Mouse (Mus musculus): Measurements from ENCODE around the gene Irf5. TPM values are rescaled to one million over a fixed set of nuclear protein-coding genes. Genes with fewer than 3 reads are reported as not detected.

Gene Irf5
- polyA plus RNA-seq, 1 experiment from 2014 or later, result 0.45 TPM

DNA sequence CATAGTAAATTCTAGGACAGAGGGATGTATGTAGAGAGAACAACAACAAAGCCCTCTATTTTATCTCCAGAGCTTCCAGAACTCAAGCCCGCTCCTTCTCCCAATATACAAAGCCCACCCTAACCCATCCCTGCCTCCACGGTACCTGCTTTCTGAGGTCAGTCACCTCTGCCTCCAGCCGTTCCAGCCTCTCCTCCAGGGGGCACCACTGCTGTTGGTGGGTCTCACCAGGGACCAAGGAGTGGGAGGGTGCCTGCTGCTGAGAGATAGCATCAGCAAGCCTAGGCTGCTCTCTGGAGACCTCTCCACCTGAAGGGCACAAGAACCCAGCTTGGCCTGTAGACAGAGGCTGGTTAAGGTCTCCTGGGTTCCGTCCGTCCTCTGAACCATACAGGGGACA, 20.9 kb upstream of the Irf5 start:
- peaks cover 17% of the 10 kb centered on the region for H3K27me3 ChIP-seq
- ATAC-seq (no peak), DNase-seq (ENCODE audit: low read depth, low spot score) (no peak)
- CTCF ChIA-PET, result no interaction called here
- POLR2A ChIA-PET, result no interaction called here
- in situ Hi-C loops (cut with MboI; ENCODE audit: low pct_unique_long_range_greater_than_20kb), result no loop called here
- TF ChIP-seq CTCF (IDR thresholded peaks at IDR 0.05), result no peak

DNA sequence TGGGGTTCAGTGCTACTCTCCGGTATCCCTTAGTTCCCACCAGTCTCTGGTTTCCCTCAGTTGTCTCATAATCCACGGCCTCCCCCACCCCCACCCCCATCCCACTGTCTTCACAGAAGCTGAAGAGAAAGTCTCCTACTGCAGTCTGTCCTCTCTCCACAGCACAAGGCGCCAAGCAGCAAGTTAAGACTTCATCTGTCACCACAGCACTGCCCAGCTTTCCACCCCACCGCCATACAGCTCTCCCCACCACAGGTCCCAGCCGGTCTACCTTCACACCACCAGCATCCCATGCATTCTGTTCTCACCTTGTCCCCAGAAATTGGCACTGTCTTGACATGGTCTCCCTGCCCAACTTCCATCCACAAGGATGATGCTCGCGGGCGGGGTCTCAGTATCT, 19.6 kb upstream of the Irf5 start:
- POLR2A ChIA-PET, result no interaction called here
- TF ChIP-seq CTCF (IDR thresholded peaks at IDR 0.05), result no peak
- peaks cover 17% of the 10 kb centered on the region for H3K27me3 ChIP-seq
- ATAC-seq, result no peak
- in situ Hi-C loops (cut with MboI; ENCODE audit: low pct_unique_long_range_greater_than_20kb), result no loop called here
- no peak for DNase-seq (ENCODE audit: low read depth, low spot score)
- CTCF ChIA-PET, result no interaction called here

DNA sequence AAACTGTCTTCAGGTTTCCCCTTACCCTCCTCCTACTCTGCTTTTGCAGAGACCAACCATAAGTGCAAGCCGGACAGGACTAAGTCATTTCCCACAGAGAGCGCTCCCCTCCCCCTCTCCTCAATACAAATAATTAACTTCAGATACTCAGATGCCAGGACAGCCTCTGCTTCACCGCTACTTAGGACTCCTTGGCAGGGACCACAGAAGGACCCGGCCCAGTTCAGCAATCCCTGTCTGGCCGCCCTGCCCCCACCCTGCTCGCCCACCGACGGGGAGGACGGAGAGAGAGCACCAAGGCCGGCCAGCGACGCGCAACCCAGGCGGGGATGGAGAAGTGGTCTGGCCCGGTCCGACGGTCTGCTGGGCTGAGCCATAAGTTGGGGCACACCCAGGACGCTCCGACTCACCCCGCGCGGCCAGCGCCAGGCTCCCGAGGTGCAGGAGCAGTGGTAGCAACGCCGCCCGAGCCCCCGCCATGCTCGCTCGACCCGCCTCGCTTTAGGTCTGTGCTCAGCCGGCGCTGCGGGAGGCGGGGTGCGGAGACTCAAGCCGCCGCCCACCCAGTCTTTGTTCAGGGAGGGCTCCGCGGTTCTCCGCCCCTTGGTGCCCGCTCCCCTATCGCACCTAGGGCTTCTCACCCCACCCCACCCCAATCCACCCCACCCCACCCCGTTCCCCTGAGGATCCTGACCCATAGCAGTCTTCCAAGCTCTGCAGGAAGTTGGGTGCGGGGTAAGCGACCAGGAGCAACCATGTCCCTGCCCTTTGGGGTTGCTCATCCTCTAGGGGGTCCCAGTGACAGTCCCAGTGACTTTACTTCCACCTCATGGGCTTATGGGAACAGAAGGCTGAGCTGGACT, 18.7 kb upstream of the Irf5 start, which contains the start of gene Kcp:
Kcp (minus strand) TSS at position 506 of the 863 bp plus-strand sequence.
- H3K27me3 ChIP-seq, result peaks cover 17% of the 10 kb centered on the region
- ChIA-PET CTCF (no interaction called here), POLR2A (no interaction called here)
- no peak for ATAC-seq
- no peak for DNase-seq (ENCODE audit: low read depth, low spot score)
- in situ Hi-C loops (cut with MboI; ENCODE audit: low pct_unique_long_range_greater_than_20kb), result no loop called here
- TF ChIP-seq CTCF (IDR thresholded peaks at IDR 0.05), result no peak

DNA sequence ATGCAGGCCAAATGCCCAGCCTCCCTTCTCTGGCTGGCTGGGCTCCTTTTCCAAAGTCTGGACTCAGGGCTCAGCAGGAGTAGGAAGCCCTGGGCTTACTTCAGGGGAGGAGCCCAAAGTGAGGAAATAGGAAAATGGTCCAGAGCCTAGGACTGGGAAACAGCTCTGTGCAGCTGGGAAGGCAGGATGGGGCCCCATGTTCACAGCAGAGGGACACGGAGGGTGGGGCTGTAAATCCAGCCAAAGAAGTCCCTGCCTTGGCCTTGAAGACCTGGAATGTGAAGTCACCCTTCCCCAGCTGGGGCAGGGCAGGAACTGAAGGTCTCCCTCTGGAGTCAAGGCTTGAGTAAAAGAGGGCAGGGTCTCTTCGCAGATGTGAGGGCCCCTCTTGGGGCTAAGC, 17.3 kb upstream of the Irf5 start:
- ChIA-PET POLR2A (no interaction called here), CTCF (no interaction called here)
- DNase-seq (ENCODE audit: low read depth, low spot score) (no peak), ATAC-seq (no peak)
- TF ChIP-seq CTCF (IDR thresholded peaks at IDR 0.05), result no peak
- H3K27me3 ChIP-seq, result peaks cover 16% of the 10 kb centered on the region
- in situ Hi-C loops (cut with MboI; ENCODE audit: low pct_unique_long_range_greater_than_20kb), result no loop called here

DNA sequence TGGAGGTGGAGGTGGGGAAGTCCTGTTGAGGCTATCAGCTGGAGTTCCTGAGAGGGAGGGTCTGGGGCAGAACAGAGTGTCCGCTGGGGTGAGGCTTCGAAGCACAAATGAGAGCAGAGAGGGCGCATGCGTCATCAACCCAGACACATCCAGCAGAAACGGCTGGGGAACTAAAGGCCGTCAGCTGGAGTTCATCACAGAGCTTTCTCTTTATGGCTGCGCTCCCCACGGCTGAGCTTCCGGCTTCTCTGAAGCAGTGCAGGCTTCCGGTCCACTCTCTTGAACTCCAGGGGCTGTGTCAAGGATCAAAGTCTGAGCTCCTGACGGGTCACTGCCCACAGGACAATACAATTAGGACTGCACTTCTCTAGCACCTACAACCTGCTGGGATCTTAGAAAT, 13.1 kb upstream of the Irf5 start:
- no peak for TF ChIP-seq CTCF (IDR thresholded peaks at IDR 0.05)
- ATAC-seq, result no peak
- DNase-seq (ENCODE audit: low read depth, low spot score), result no peak
- in situ Hi-C loops (cut with MboI; ENCODE audit: low pct_unique_long_range_greater_than_20kb), result no loop called here
- CTCF ChIA-PET, result interaction anchor here (2.2 kb wide), 1 partner anchor 135 kb away, joined by 6 read pairs; no protein-coding TSS in a partner anchor
- no peaks in the 10 kb centered on the region for H3K27me3 ChIP-seq
- POLR2A ChIA-PET, result no interaction called here

DNA sequence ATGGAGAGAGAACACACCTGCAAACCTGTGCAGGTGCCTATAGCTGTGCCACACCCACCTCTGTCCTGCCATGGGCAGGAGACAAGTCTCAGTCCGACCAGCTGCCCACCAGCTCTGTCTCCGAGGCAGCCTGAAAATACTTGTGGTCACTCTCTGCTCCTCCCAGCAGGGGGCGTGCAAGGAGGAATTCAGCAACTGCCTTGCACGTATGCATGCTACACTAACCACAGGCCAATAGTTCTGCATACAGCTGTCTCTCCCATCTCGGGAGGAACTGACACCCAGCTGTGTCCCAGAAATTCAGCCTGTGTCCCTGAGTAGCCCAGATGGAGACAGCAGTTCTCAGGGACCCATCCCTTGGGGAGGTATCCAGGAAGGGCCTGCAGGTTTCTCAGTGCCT, 9.3 kb upstream of the Irf5 start:
- CTCF ChIA-PET, result interaction anchor here (0.8 to 2.1 kb wide), 13 partner anchors 13 to 429 kb away, joined by 3 to 8 read pairs (median 3); no protein-coding TSS in a partner anchor
- TF ChIP-seq CTCF (IDR thresholded peaks at IDR 0.05), result peak; percentile 88
- in situ Hi-C loops (cut with MboI; ENCODE audit: low pct_unique_long_range_greater_than_20kb), result loop anchor here (5.0 kb wide), 1 partner anchor 135 kb away; no protein-coding TSS in a partner anchor
- ATAC-seq (no peak), DNase-seq (ENCODE audit: low read depth, low spot score) (peak; percentile 2)
- POLR2A ChIA-PET, result no interaction called here
- H3K27me3 ChIP-seq, result no peaks in the 10 kb centered on the region

DNA sequence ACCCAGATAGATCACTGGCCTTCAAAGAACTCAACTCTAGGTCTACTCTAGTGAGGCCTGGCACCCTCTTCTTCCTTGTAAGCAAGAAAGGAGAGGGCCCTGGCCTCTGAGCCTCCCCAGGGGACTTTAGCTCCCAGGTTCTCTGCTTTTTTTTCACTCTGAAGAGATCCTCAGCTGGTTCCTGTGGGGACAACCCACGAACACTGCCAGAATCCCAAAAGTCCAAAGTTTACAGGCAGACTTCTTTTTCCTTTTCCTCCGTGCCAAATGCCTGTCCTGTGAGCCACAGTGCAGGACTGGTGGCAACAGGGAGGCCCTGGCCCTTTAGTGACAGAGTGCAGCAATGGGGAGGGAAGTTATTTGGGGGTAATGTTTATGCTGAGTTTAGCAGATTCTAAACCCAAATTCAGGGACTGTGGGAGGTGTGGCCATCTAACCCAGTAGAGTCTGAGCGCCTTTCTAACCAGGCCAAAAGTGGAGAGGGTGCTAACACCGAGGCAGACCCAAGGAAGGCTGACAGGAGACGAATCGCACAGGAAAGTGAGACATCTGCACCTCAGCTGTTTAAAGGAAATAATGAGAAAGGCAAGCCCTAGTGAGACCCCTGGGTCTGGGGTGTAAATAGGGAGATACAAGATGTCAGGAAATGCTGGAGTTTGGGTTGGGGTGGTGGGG, 3.7 kb upstream of the Irf5 start:
- TF ChIP-seq CTCF (IDR thresholded peaks at IDR 0.05), result no peak
- POLR2A ChIA-PET, result no interaction called here
- in situ Hi-C loops (cut with MboI; ENCODE audit: low pct_unique_long_range_greater_than_20kb), result no loop called here

DNA sequence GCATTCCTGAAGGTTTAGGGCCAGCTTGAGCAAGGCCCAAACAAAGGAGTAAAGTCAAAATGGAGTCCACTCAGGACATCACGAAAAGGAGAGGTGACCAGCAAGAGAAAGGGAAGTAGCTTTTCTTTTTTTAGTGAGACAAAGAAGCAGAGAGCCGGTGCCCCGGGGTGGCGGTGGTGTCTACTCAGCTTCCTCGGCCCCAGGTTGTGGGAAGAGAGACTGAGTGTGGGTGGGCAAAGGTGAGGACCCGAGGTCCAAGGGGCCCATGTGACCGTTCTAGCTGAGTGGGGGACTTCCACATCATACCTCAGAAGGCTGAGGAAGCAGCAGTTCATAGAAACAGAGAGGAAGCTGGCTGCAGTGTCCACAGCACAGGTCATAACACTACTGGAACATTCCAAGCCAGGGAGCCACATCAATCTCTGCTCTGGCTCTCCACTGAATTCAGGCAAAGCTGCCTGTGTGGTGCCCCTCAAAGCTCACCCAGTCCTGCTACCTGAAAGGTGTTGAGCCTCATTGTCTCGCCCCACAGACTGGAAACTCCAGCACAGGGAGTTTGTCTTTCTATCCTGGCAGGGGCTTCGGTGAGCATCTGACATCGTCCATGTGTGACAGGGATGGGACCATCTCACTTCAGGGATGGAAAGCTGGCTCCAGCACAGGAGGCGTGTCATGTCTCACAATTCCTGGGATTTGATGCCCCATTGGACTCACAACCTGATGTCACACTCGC, 3.0 kb upstream of the Irf5 start:
- no peak for ATAC-seq
- TF ChIP-seq CTCF (IDR thresholded peaks at IDR 0.05), result no peak
- in situ Hi-C loops (cut with MboI; ENCODE audit: low pct_unique_long_range_greater_than_20kb), result no loop called here
- no peak for DNase-seq (ENCODE audit: low read depth, low spot score)
- peaks cover 6% of the 10 kb centered on the region for H3K27me3 ChIP-seq
- POLR2A ChIA-PET, result no interaction called here
- CTCF ChIA-PET, result interaction anchor here (1.5 kb wide), 1 partner anchor 12 kb away, joined by 6 read pairs; no protein-coding TSS in a partner anchor

More for the DNA sequence above, 3.7 kb upstream of the Irf5 start:
- CTCF ChIA-PET, result interaction anchor here (1.5 kb wide), 1 partner anchor 13 kb away, joined by 6 read pairs; no protein-coding TSS in a partner anchor
- no peak for DNase-seq (ENCODE audit: low read depth, low spot score)
- ATAC-seq, result no peak
- peaks cover 6% of the 10 kb centered on the region for H3K27me3 ChIP-seq

DNA sequence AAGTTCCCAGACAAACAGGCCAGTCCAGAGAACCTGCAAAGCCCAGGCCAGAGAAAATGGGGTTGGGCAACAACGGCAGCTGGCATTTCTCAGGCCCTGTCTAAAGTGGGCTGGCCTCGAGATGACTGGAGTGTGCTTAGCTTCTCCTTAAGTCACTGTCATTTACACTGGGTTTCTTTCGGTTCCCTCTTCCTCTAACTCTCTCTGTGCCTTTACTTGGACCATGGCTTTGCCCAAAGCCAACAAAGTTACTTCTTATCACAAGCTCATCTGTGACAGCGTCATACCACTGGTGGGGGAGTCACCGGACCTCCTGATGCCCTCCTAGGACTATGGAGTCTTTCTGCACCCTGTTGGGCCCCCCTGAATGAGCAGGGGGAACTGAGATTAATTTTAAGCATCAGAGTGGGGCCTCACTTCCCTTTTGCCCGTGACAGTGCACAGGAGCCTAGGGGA, 2.4 kb upstream of the Irf5 start:
- POLR2A ChIA-PET, result no interaction called here
- TF ChIP-seq CTCF (IDR thresholded peaks at IDR 0.05), result no peak
- in situ Hi-C loops (cut with MboI; ENCODE audit: low pct_unique_long_range_greater_than_20kb), result no loop called here
- CTCF ChIA-PET, result no interaction called here
- H3K27me3 ChIP-seq, result peaks cover 6% of the 10 kb centered on the region
- ATAC-seq, result peak; percentile 17
- no peak for DNase-seq (ENCODE audit: low read depth, low spot score)

DNA sequence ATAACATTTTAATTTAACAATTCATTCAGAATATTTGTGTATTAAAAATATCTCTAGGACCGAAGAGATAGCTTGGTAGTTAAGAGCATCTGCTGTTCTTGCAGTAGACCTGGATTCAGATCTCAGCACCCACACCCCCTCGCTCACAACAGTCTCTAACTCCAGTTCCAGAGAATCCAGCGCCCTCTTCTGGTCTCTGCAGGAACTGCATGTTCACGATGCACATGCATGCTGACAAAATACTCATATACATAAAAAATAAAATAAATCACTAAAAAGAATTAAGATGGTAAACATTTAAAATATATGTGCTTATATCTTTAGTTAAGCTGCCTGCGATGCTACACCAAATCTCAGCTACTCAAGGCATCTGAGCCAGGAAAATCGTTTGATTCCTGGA, 1.2 kb upstream of the Irf5 start:
- ChIA-PET POLR2A (no interaction called here), CTCF (interaction anchor here (0.8 to 1.5 kb wide), 4 partner anchors 11 to 82 kb away, joined by 3 to 4 read pairs (median 3); no protein-coding TSS in a partner anchor)
- DNase-seq (ENCODE audit: low read depth, low spot score) (no peak), ATAC-seq (no peak)
- no peak for TF ChIP-seq CTCF (IDR thresholded peaks at IDR 0.05)
- peaks cover 6% of the 10 kb centered on the region for H3K27me3 ChIP-seq
- in situ Hi-C loops (cut with MboI; ENCODE audit: low pct_unique_long_range_greater_than_20kb), result loop anchor here (5.0 kb wide), 1 partner anchor 97 kb away; no protein-coding TSS in a partner anchor

All from Patski (cell line).